Mouse (Mus musculus): ENCODE results near the gene Pcca.

DNA sequence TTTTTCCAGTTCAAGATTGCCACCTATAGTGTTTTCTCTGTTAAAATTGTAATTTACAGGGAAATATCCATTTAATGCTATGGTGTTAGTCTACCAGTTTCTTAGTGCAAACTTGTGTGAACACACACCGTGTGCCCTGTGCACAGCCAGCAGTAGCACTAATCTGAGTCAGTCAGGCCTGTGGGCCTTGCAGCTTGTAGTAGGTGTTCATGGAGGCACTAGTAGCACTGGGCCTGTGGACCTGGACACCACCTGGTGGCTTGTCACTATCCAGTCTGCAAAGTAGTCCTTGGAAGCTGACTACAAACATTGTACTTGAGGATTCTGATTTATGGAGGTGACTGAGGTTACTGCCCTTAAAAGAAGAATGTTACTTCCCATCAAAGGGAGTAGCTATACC, 300.6 kb downstream of the Pcca start:
- TF ChIP-seq CTCF (IDR thresholded peaks at IDR 0.05; ENCODE audit: low read depth, low read length) (no peak), POLR2A (IDR thresholded peaks at IDR 0.05; ENCODE audit: extremely low read depth, insufficient read depth, low read length) (no peak)
